Mouse (Mus musculus) liver, embryonic 14.5 days (tissue): ENCODE data around the gene Celf2.

ENCODE experiments used
- CTCF ChIP-seq: IDR thresholded peaks from 2 replicates; pipeline ENCODE4 v1.5.1; 2016; ENCODE audit warnings: antibody characterized with exemption, low read depth, control low read depth
- EP300 ChIP-seq: IDR thresholded peaks from 2 replicates; pipeline ENCODE4 v1.6.1; 2016; ENCODE audit warnings: antibody characterized with exemption, low read depth

DNA sequence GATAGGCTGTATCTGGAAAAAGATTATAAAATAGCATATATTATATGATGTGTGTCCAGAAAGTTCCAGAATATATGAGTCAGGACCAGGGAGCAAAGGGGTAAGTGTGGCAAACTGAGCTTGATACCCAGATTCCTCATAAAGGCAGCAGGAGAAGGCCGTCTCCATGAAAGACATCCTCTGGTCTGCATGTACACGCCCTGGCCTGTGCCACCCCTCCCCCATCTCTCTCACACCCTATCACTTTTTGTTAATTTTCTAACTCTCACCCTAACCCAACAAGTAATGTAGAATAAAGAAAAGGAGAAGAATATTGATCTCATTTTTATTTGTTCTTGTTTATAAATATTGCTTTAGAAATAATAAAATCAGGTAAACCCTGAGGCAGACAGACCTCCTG lies 430.0 kb downstream of the Celf2 start:
- TF ChIP-seq CTCF, result no peak
- TF ChIP-seq EP300, result no peak
